Mouse (Mus musculus): ENCODE data around the gene Ctdsp1.

- no peak for TF ChIP-seq CTCF (IDR thresholded peaks at IDR 0.05; ENCODE audit: low read depth)
- TF ChIP-seq EP300 (optimal IDR thresholded peaks at IDR 0.05): no peak
Measured at GRCm38 (mm10) chr1:74373372-74373771, 17.9 kb upstream of the Ctdsp1 start.

All from stomach, postnatal 0 days (tissue).